Mouse (Mus musculus) kidney, adult 2 months (tissue): ENCODE results near the gene Prpsap2.

Experiments used
- CTCF ChIP-seq: fragments of 200-500 bp; conservative IDR thresholded peaks from 2 replicates; pipeline ENCODE4 v1.5.1; 2011; ENCODE audit warnings: low read depth, mild to moderate bottlenecking, control low read depth, low read length, moderate library complexity, mixed read lengths; ENCODE audit not compliant: insufficient read depth, insufficient read length
- POLR2A ChIP-seq: fragments of 200-500 bp; IDR thresholded peaks from one replicate; pipeline ENCODE4 v1.6.1; 2011; ENCODE audit warnings: low read depth, low read length, control low read depth

DNA sequence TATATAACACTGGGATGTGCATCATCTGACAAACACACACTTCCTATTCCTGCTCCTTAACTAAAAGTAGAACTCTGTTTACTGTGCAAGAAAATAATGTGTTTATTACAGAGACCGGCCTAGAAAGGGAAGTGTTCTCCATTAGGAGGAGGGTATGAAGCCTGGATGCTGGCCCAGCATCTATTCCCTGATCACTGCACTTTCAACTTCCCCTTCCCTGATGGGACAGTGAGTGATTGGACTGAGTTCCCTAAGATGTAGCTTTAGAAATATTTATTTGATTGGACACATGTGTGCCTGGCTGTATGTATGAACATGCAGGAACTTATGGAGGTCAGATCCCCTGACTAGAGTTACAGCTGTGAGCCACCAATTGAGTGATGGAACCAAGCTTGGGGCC, 31.6 kb upstream of the Prpsap2 start:
- TF ChIP-seq CTCF (no peak), POLR2A (no peak)
